Mouse (Mus musculus) E14TG2a.4 (cell line): ENCODE measurements at regions not wholly inside any gene's neighbourhood (a gene's known extent, or its start where the extent isn't known, plus 50 kb on each side); places are given as distances from the start of the nearest gene placed in this dataset.

Experiments
- H3K27me3 ChIP-seq: 2 replicates; pipeline ENCODE4 v1.6.1; 2014; ENCODE audit warnings: low read length, control low read depth; ENCODE audit not compliant: insufficient read depth
- H3K36me3 ChIP-seq: 2 replicates; pipeline ENCODE4 v1.6.1; 2014; ENCODE audit warnings: low read length, control low read depth; ENCODE audit not compliant: insufficient read depth
- H3K4me1 ChIP-seq: replicated peaks from 2 replicates; pipeline ENCODE4 v1.6.1; 2014; ENCODE audit warnings: low read depth, low read length, control low read depth
- H3K4me3 ChIP-seq: replicated peaks from 2 replicates; pipeline ENCODE4 v1.5.1; 2014; ENCODE audit warnings: mild to moderate bottlenecking, low read length
- H3K9me3 ChIP-seq: 2 replicates; pipeline ENCODE4 v1.6.1; 2014; ENCODE audit warnings: low read length, control low read depth
- CTCF ChIP-seq: conservative IDR thresholded peaks from 2 replicates; pipeline ENCODE4 v1.5.1; 2014; ENCODE audit warnings: low read length
- NANOG ChIP-seq: IDR thresholded peaks from 2 replicates; pipeline ENCODE4 v1.6.1; 2014; ENCODE audit warnings: borderline replicate concordance, low read length, mixed read lengths
- POU5F1 ChIP-seq: IDR thresholded peaks from 2 replicates; pipeline ENCODE4 v1.6.1; 2014; ENCODE audit warnings: low read length, borderline replicate concordance

DNA sequence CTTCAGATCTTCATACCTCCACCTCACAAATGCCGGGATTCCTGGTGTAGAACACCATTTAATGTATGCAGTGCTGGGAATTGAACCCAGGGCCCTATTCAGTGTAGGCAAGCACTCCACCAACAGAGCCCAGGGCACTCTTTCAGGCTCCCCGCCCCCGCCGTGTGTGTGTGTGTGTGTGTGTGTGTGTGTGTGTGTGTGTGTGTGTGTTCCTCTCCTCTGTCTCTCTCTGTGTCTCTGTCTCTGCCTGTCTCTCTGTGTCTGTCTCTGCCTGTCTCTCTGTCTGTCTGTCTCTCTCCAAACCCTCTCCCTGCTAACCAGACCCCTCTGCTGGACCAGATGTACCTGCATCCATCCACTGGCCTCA is 61.1 kb downstream of the Irf2bpl start:
- Histone ChIP-seq H3K9me3 (peaks cover 18% of the 10 kb centered on the region), H3K4me3 (peak overlapping the region; percentile 78), H3K27me3 (no peaks in the 10 kb centered on the region), H3K36me3 (peaks cover 25% of the 10 kb centered on the region), H3K4me1 (peaks cover 83% of the 10 kb centered on the region)
- no peak for TF ChIP-seq NANOG
- TF ChIP-seq CTCF, result no peak
- no peak for TF ChIP-seq POU5F1

DNA sequence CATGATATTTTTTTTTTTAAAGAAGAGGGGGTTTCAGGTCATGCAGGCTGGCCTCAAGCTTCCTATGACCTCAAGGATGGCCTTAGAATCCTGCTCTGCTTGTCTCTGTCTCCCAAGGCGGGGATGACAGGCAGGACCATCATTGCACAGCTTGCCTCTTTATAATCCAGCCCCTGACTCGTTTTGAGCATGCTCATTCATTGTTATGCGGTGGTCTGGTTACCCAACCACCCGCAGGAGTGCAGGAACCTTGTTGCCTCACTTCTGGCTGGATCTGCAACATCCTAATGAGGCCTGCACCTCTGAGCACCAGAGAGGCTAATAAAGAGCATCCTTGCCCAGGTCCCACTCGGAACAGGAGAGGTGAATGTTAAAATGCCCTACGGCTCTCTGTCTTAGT is 63.4 kb downstream of the Irf2bpl start:
- Histone ChIP-seq H3K36me3 (peaks cover 10% of the 10 kb centered on the region; the same call in 1 of the 2 replicates), H3K4me1 (peaks cover 94% of the 10 kb centered on the region), H3K27me3 (no peaks in the 10 kb centered on the region), H3K9me3 (peaks cover 2% of the 10 kb centered on the region), H3K4me3 (peak overlapping the region; percentile 46)
- TF ChIP-seq NANOG (0 out of 2 replicates have a peak, but pooled peaks have one; percentile 10), CTCF (no peak), POU5F1 (no peak)

DNA sequence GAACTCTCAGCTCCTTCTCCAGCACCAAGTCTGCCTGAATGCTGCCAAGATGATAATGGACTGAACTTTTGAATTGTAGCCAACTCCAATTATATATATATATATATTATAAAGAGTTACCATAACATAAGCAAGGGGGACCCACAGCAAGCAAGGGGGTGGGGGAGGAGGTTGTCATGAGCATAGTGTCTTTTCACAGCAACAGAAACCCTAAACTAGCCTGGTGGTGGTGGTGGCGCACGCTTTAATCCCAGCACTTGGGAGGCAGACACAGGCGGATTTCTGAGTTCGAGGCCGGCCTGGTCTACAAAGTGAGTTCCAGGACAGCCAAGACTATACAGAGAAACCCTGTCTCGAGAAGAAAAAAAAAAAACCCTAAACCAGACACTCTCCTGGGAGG is 65.0 kb downstream of the Irf2bpl start:
- peaks cover 95% of the 10 kb centered on the region for H3K4me1 ChIP-seq
- no peaks in the 10 kb centered on the region for H3K9me3 ChIP-seq
- no peaks in the 10 kb centered on the region for H3K27me3 ChIP-seq
- TF ChIP-seq POU5F1, result no peak
- no peak for TF ChIP-seq CTCF
- TF ChIP-seq NANOG, result no peak
- H3K4me3 ChIP-seq, result no peak overlapping the region
- H3K36me3 ChIP-seq, result peaks cover 10% of the 10 kb centered on the region; the same call in 1 of the 2 replicates

DNA sequence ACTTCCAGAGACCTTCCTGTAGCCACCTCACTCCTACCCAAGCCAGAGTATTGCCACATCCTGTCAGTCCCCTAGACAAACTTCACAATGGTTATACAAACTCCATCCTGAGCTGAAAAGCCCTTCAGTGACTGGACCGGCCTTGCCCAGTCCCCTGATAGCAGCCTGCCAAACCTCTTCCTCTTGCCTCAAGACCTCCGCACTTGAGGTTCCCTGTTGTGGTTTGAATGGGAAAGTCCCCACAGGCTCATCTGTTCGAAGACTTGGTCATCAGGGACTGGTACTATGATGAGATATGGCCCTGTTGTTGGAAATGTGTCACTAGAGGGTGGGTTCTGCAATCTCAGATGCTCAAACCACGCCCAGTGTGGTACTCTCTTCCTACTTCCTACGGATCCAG is 65.4 kb downstream of the Irf2bpl start:
- Histone ChIP-seq H3K27me3 (no peaks in the 10 kb centered on the region), H3K9me3 (no peaks in the 10 kb centered on the region), H3K36me3 (peaks cover 10% of the 10 kb centered on the region; the same call in 1 of the 2 replicates), H3K4me1 (peaks cover 96% of the 10 kb centered on the region), H3K4me3 (no peak overlapping the region)
- TF ChIP-seq CTCF, result no peak
- TF ChIP-seq POU5F1, result no peak
- TF ChIP-seq NANOG, result no peak

DNA sequence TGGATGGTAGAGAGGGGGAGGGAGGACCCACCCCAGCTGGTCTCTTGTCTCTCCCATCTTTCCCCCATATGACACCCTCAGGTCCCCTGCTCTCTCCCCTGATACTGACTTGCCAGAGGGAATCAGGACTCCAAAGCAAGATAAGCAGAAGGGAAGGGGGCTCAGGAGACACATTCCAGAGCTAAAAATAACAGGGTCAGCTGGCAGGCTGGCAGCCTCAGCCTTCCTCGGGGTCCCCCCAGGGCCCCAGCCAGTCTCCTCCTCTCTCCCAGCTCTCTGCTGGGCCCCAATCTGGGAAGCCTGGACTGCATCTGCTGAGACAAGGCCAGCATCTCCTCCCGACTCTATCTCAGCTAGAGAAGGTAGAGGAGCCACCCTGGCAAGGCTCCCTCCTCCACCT is 66.4 kb downstream of the Irf2bpl start:
- Histone ChIP-seq H3K4me1 (peaks cover 100% of the 10 kb centered on the region), H3K27me3 (no peaks in the 10 kb centered on the region), H3K4me3 (no peak overlapping the region), H3K36me3 (peaks cover 10% of the 10 kb centered on the region; the same call in 1 of the 2 replicates), H3K9me3 (no peaks in the 10 kb centered on the region)
- no peak for TF ChIP-seq POU5F1
- no peak for TF ChIP-seq CTCF

DNA sequence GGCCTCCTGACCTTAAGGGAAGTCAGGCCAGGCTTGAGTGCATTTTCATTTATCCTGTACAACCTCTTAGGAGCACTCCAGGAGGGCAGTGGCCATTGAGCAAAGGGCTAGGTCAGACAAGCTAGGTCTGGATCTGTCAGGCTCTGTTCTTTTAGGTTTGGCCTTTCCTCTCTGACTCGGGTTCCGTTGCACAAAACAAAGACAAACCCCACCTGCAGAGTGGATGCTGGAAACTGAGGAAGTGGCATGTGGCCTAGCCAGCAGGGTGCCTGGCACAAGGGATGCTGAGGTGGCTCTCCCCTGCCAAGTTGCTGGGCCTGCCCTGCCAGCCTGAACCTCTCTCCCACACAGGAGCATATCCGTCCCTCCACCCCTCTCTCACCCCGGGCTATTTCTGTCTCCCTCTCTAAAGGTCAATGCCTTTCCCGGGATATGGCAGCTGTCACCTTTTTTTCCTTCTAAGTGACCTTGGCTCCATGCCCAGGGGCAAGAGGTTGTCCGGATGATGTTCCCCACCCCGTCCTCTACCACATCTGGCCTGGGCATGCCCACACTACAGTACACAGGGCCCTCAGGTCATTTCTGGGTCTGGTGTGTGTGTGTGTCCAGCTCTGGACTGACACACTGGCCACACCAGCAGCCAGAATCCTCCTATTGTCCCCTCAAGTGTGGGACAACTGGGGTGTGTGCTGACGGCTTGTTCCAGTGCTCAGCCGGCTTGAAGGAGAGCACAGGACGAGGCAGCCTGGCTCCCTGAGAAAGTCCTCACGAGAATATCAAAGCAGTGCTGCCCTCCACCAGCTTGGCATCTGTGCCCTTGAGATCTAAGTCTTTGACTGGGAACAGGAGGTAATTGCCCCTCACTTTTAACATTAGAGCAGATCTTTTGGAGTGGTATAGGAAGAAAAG is 67.6 kb downstream of the Irf2bpl start:
- TF ChIP-seq CTCF, result no peak
- TF ChIP-seq POU5F1, result no peak
- peak; percentile 29; the same call in 1 of the 2 replicates for TF ChIP-seq NANOG
- Histone ChIP-seq H3K36me3 (peaks cover 10% of the 10 kb centered on the region; the same call in 1 of the 2 replicates), H3K9me3 (no peaks in the 10 kb centered on the region), H3K4me1 (peaks cover 100% of the 10 kb centered on the region), H3K27me3 (no peaks in the 10 kb centered on the region), H3K4me3 (peak overlapping the region; percentile 5; the same call in 1 of the 2 replicates)

DNA sequence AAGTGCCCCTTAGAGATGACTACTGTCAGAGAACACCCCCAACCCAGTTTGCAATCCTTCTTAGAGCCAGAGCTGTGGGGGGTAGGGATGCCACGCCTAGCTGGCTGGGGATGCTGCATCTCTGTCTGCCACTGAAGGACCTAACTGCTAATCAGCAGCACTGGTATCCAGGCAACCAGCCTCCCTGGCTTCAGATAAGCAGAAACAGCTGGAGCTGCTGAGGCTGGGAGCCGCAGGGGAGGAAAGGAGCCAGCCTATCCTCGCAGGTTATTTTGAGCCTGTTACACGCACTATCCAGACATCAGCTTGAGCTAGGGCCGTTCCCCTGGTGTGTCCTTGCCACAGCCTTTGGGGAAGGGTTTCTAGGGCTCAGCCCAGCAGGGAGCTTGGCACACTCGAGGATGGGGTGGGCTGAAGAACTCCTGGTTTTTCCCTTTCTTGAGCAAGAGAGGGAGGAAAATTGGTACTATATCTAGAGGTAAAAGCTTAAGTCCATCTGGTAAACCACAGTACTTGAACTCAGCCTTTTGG is 68.4 kb downstream of the Irf2bpl start:
- H3K9me3 ChIP-seq, result no peaks in the 10 kb centered on the region
- H3K36me3 ChIP-seq, result peaks cover 10% of the 10 kb centered on the region; the same call in 1 of the 2 replicates
- H3K27me3 ChIP-seq, result no peaks in the 10 kb centered on the region
- TF ChIP-seq POU5F1, result no peak
- TF ChIP-seq NANOG, result no peak
- TF ChIP-seq CTCF, result no peak
- peaks cover 100% of the 10 kb centered on the region for H3K4me1 ChIP-seq
- H3K4me3 ChIP-seq, result 0 out of 2 replicates have a peak overlapping the region, but pooled peaks have one; percentile 5

DNA sequence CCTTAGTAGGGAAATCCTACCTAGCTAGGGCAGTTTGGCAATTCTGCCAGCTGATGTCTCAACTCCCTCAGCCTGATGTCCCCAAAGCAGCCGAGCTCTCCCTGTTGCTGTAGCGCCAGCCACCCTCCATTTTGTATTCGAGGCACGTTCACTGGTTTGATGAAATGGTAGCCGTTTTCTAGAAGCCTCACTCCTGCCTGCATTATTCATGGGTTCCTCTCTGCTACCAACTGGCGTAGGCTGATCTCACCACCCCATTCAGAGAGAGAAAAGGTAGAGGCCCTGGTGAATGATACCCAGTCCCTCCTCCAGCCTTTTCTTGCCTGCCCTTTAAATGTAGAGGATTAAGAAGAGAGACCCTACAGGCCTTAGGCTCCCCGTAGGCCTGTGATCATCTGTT is 69.9 kb downstream of the Irf2bpl start:
- peaks cover 7% of the 10 kb centered on the region; the same call in 1 of the 2 replicates for H3K36me3 ChIP-seq
- TF ChIP-seq NANOG, result no peak
- peak; percentile 48; the same call in 1 of the 2 replicates for TF ChIP-seq POU5F1
- no peaks in the 10 kb centered on the region for H3K27me3 ChIP-seq
- peak overlapping the region; percentile 23; the same call in 1 of the 2 replicates for H3K4me3 ChIP-seq
- no peaks in the 10 kb centered on the region for H3K9me3 ChIP-seq
- peaks cover 100% of the 10 kb centered on the region for H3K4me1 ChIP-seq
